Mouse (Mus musculus): ENCODE data around the gene Plcl2. TPM values are rescaled to one million over a fixed set of nuclear protein-coding genes. Genes with fewer than 3 reads are reported as not detected.
A peak's percentile ranks its signal among the peaks of the same experiment; 100 is the strongest.
"Not testable (repeated sequence)": the region's sequence is repeated elsewhere in the genome, so short reads cannot be mapped to it uniquely, and the experiment has no call there.

Plcl2 gene
- polyA plus RNA-seq, 1 experiment from 2014 or later, result 11.6 TPM

- Histone ChIP-seq H3K9me3 (no peaks in the 10 kb centered on the region), H3K36me3 (no peaks in the 10 kb centered on the region), H3K9ac (replicated peaks) (no peak overlapping the region), H3K4me1 (peaks cover 24% of the 10 kb centered on the region), H3K27ac (replicated peaks) (peak overlapping the region; percentile 78), H3K4me3 (no peak overlapping the region), H3K27me3 (no peaks in the 10 kb centered on the region), H3K4me2 (replicated peaks) (no peak overlapping the region)
- 0 out of 2 replicates have a peak, but pooled peaks have one; percentile 36 for ATAC-seq (replicated peaks)
- 89% methylated on average over 1 of the region's 1 CpGs for WGBS
These were observed 132.7 kb downstream of the Plcl2 start for GRCm38 (mm10) chr17:50641879-50642278.

DNA sequence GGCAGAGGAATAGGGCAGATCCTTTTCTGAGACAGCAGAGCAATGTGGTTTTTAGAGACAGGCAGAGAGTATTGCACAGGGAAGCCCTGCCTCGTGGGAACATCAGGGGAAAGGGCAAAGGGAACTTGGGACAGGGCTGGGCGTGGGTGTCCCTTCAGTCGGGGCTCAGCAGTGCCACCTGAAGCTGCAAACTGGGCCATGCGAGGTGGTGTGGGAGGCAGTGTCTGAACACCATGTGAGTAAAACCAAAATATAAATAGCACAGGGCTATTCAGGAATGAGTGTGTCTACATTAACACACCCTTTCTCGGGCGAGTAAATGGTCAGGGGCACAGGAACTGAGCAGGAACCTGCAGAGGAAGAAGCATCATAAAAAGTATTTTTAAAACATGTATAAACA is 134.2 kb downstream of the Plcl2 start:
- H3K9me3 ChIP-seq, result no peaks in the 10 kb centered on the region
- H3K4me1 ChIP-seq, result peaks cover 24% of the 10 kb centered on the region
- H3K27me3 ChIP-seq, result no peaks in the 10 kb centered on the region
- no peak for ATAC-seq (replicated peaks)
- H3K9ac ChIP-seq (replicated peaks), result no peak overlapping the region
- WGBS, result 51% methylated on average over 6 of the region's 6 CpGs
- H3K36me3 ChIP-seq, result no peaks in the 10 kb centered on the region
- no peak overlapping the region for H3K4me3 ChIP-seq
- H3K27ac ChIP-seq (replicated peaks), result peak overlapping the region; percentile 53
- H3K4me2 ChIP-seq (replicated peaks), result no peak overlapping the region

DNA sequence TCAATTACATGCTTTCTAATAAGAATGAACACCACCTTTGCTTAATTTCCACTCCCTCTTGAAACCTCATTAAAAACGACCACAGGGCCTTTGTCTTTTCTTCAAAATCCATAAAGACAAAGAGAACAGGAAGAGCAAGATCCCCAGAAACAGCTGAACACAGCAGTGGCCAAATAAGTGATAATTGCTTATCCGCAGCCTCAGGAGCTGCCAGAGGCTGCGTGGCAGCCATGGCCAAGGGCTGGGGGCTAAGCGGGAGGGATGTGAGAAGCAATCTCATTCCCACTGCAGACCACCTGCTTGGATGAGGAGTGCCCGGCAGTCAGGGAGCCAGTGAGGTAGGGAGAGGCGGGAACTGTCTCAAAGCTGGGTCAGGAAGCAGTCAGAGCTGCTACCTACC is 134.8 kb downstream of the Plcl2 start:
- Histone ChIP-seq H3K4me2 (replicated peaks) (no peak overlapping the region), H3K9me3 (no peaks in the 10 kb centered on the region), H3K36me3 (no peaks in the 10 kb centered on the region), H3K27me3 (no peaks in the 10 kb centered on the region), H3K4me3 (no peak overlapping the region), H3K4me1 (peaks cover 24% of the 10 kb centered on the region), H3K9ac (replicated peaks) (no peak overlapping the region), H3K27ac (replicated peaks) (peak overlapping the region; percentile 53)
- WGBS, result 5% methylated on average over 6 of the region's 6 CpGs
- peak; percentile 66 for ATAC-seq (replicated peaks)

DNA sequence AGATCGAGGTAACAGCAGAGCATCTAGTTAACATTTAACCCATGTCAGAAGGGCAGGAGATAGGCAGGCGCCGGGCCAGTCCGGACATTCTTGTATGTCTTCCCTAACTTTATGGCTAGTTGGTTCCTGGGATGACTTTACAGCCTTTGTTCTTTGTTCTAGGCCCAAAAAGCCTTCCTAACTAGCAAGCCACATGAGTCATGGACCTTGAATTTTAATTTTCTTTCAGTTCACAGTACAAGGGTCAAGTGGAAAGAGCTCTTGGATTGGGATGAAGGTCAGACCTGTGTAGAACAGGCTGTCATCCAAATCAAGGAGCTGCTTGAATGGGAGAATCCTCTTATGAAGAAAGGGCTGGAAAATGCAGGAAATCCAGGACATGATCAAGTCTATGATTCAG is 138.9 kb downstream of the Plcl2 start:
- H3K36me3 ChIP-seq; H3K9ac ChIP-seq (replicated peaks); H3K27me3 ChIP-seq; H3K27ac ChIP-seq (replicated peaks); H3K4me3 ChIP-seq; H3K4me2 ChIP-seq (replicated peaks); ATAC-seq (replicated peaks); H3K9me3 ChIP-seq: not testable (repeated sequence)
- WGBS, result 99% methylated on average over 4 of the region's 4 CpGs
- H3K4me1 ChIP-seq, result peaks cover 15% of the 10 kb centered on the region

GRCm38 (mm10) chr17:50648757-50649419 is 139.7 kb downstream of the Plcl2 start:
- Histone ChIP-seq H3K27ac (replicated peaks) (no peak overlapping the region), H3K4me2 (replicated peaks) (no peak overlapping the region), H3K36me3 (no peaks in the 10 kb centered on the region), H3K27me3 (no peaks in the 10 kb centered on the region), H3K4me1 (peaks cover 7% of the 10 kb centered on the region), H3K9me3 (no peaks in the 10 kb centered on the region), H3K4me3 (no peak overlapping the region), H3K9ac (replicated peaks) (no peak overlapping the region)
- no peak for ATAC-seq (replicated peaks)
- WGBS, result 86% methylated on average over 6 of the region's 6 CpGs

- ATAC-seq (replicated peaks), result peak; percentile 72
- WGBS, result 73% methylated on average over 14 of the region's 14 CpGs
These were observed 141.5 kb downstream of the Plcl2 start for GRCm38 (mm10) chr17:50650535-50651223.

GRCm38 (mm10) chr17:50654741-50655415 is 145.7 kb downstream of the Plcl2 start:
- no peak overlapping the region for H3K4me2 ChIP-seq (replicated peaks)
- WGBS, result 59% methylated on average over 5 of the region's 5 CpGs
- no peak for ATAC-seq (replicated peaks)

More at GRCm38 (mm10) chr17:50650535-50651223, 141.5 kb downstream of the Plcl2 start:
- no peaks in the 10 kb centered on the region for H3K36me3 ChIP-seq
- H3K27ac ChIP-seq (replicated peaks), result peak overlapping the region; percentile 41
- no peaks in the 10 kb centered on the region for H3K9me3 ChIP-seq
- peaks cover 4% of the 10 kb centered on the region for H3K4me1 ChIP-seq
- no peak overlapping the region for H3K4me2 ChIP-seq (replicated peaks)
- H3K4me3 ChIP-seq, result no peak overlapping the region
- H3K27me3 ChIP-seq, result no peaks in the 10 kb centered on the region
- no peak overlapping the region for H3K9ac ChIP-seq (replicated peaks)

GRCm38 (mm10) chr17:50655416-50655776 is 146.2 kb downstream of the Plcl2 start:
- ATAC-seq (replicated peaks), result no peak
- no peaks in the 10 kb centered on the region for H3K9me3 ChIP-seq
- no peak overlapping the region for H3K4me3 ChIP-seq
- H3K4me2 ChIP-seq (replicated peaks), result no peak overlapping the region
- WGBS, result 65% methylated on average over 4 of the region's 4 CpGs
- peaks cover 4% of the 10 kb centered on the region for H3K4me1 ChIP-seq
- H3K9ac ChIP-seq (replicated peaks), result no peak overlapping the region
- no peaks in the 10 kb centered on the region for H3K27me3 ChIP-seq
- no peaks in the 10 kb centered on the region for H3K36me3 ChIP-seq
- H3K27ac ChIP-seq (replicated peaks), result no peak overlapping the region

More at GRCm38 (mm10) chr17:50654741-50655415, 145.7 kb downstream of the Plcl2 start:
- no peaks in the 10 kb centered on the region for H3K9me3 ChIP-seq
- H3K27me3 ChIP-seq, result no peaks in the 10 kb centered on the region
- H3K27ac ChIP-seq (replicated peaks), result no peak overlapping the region
- H3K36me3 ChIP-seq, result no peaks in the 10 kb centered on the region
- H3K4me3 ChIP-seq, result no peak overlapping the region
- no peak overlapping the region for H3K9ac ChIP-seq (replicated peaks)
- peaks cover 4% of the 10 kb centered on the region for H3K4me1 ChIP-seq

DNA sequence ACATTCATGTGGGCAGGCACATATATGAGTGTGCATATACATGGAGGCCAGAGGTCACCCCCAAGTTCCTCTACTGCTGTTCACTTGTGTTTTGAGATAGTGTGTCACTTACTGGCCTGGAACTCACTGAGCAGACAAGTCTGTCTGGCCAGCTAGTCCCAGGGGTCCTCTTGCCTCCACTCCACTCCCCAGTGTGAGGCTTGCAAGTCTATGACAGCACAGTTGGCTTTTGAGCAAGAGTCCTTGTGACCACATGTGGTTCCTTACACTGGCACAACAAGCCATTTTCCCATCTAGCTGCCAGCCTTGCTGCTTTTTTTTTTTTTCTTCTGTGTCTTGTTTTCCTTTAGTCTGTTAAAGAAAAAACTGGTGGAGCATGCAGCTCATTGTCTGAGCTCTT is 148.1 kb downstream of the Plcl2 start:
- Histone ChIP-seq H3K9me3 (no peaks in the 10 kb centered on the region), H3K4me3 (no peak overlapping the region), H3K36me3 (no peaks in the 10 kb centered on the region), H3K27me3 (no peaks in the 10 kb centered on the region), H3K4me2 (replicated peaks) (no peak overlapping the region), H3K9ac (replicated peaks) (no peak overlapping the region), H3K4me1 (no peaks in the 10 kb centered on the region), H3K27ac (replicated peaks) (no peak overlapping the region)
- ATAC-seq (replicated peaks), result no peak

- Histone ChIP-seq H3K4me2 (replicated peaks) (no peak overlapping the region), H3K4me1 (no peaks in the 10 kb centered on the region), H3K27me3 (no peaks in the 10 kb centered on the region), H3K27ac (replicated peaks) (no peak overlapping the region), H3K36me3 (no peaks in the 10 kb centered on the region), H3K4me3 (no peak overlapping the region), H3K9me3 (no peaks in the 10 kb centered on the region), H3K9ac (replicated peaks) (no peak overlapping the region)
- ATAC-seq (replicated peaks), result no peak
- WGBS, result 95% methylated on average over 8 of the region's 8 CpGs
These were observed 149.7 kb downstream of the Plcl2 start for GRCm38 (mm10) chr17:50658901-50659300.

DNA sequence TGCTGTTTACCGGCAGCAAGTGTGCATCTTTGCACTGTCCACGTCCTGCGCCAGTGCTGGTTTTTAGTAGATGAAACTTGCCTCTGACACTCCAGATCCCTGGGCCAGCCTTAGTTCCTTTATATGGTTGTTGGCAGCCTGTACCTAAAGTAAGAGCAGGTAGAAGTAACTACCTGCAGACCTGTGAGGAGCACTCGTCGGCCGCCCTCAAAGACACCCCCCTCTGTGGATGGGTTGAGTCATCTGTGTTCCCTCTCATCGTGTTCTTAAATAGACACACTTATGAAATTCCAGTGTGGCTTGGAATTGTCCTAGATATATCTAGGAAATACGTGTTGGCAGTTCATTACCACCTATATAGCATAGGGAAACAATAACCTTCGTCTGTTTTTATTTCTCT is 158.4 kb downstream of the Plcl2 start:
- no peaks in the 10 kb centered on the region for H3K4me1 ChIP-seq
- no peak overlapping the region for H3K9ac ChIP-seq (replicated peaks)
- H3K27ac ChIP-seq (replicated peaks), result no peak overlapping the region
- no peak overlapping the region for H3K4me2 ChIP-seq (replicated peaks)
- H3K36me3 ChIP-seq, result no peaks in the 10 kb centered on the region
- WGBS, result 95% methylated on average over 9 of the region's 9 CpGs
- no peak for ATAC-seq (replicated peaks)
- no peaks in the 10 kb centered on the region for H3K9me3 ChIP-seq
- no peak overlapping the region for H3K4me3 ChIP-seq
- no peaks in the 10 kb centered on the region for H3K27me3 ChIP-seq

DNA sequence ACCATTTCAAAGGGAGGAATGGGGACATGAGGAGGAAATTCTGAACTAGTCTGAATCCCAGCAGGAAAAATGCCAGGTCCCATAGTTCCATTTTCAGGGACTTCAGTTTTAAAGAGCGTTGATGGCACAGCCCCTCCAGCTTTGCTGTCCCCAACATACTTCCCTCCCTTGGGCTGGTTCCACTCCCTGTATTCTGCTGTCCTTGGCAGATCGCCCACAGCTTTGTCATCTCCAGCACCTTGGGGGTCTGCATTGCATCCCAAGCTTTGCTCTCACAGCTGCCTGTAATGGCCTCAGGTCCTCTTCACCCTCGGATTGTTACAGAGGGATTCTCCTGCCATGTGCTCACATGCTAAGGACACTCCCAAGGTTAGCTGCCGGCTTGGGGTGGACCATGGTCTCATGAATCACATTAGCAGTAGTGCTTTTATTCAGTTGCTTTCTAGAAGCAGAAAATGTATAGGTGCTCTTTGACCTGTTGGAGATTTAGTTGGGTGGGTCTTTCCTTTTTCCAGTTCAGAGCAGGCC is 159.5 kb downstream of the Plcl2 start:
- no peaks in the 10 kb centered on the region for H3K9me3 ChIP-seq
- WGBS, result 81% methylated on average over 4 of the region's 4 CpGs
- no peak overlapping the region for H3K9ac ChIP-seq (replicated peaks)
- no peak overlapping the region for H3K4me3 ChIP-seq
- no peaks in the 10 kb centered on the region for H3K27me3 ChIP-seq
- no peak for ATAC-seq (replicated peaks)
- H3K4me1 ChIP-seq, result no peaks in the 10 kb centered on the region
- no peak overlapping the region for H3K4me2 ChIP-seq (replicated peaks)
- no peak overlapping the region; the same call in 1 of the 2 replicates for H3K27ac ChIP-seq (replicated peaks)
- no peaks in the 10 kb centered on the region for H3K36me3 ChIP-seq

Data from forebrain, embryonic 15.5 days (tissue).